Mouse (Mus musculus) thymus, adult 2 months (tissue): ENCODE measurements at regions not wholly inside any gene's neighbourhood (a gene's known extent, or its start where the extent isn't known, plus 50 kb on each side); places are given as distances from the start of the nearest gene placed in this dataset.

Experiments
- DNase-seq: peaks from one replicate; pipeline ENCODE4 v3.0.0; 2021
- H3K27ac ChIP-seq: fragments of 200-500 bp; 2 replicates; pipeline ENCODE4 v1.5.1; 2012; ENCODE audit warnings: low read length, control low read depth; ENCODE audit not compliant: control insufficient read depth, insufficient read depth
- H3K27me3 ChIP-seq: fragments of 200-500 bp; 2 replicates; pipeline ENCODE4 v1.6.1; 2012; ENCODE audit warnings: mild to moderate bottlenecking, low read length, moderate library complexity, mixed read lengths; ENCODE audit not compliant: control insufficient read depth, insufficient read depth
- H3K36me3 ChIP-seq: fragments of 200-500 bp; 2 replicates; pipeline ENCODE4 v1.6.1; 2012; ENCODE audit warnings: mild to moderate bottlenecking, low read length, moderate library complexity; ENCODE audit not compliant: control insufficient read depth, insufficient read depth
- H3K4me1 ChIP-seq: fragments of 200-500 bp; replicated peaks from 2 replicates; pipeline ENCODE4 v1.6.1; 2012; ENCODE audit warnings: low read length; ENCODE audit not compliant: control insufficient read depth, insufficient read depth
- H3K4me3 ChIP-seq: fragments of 200-500 bp; 2 replicates; pipeline ENCODE4 v1.5.1; 2012; ENCODE audit warnings: mild to moderate bottlenecking, low read length, control low read depth, moderate library complexity; ENCODE audit not compliant: control insufficient read depth, insufficient read depth
- CTCF ChIP-seq: fragments of 200-500 bp; IDR thresholded peaks from 2 replicates; pipeline ENCODE4 v1.5.1; 2012; ENCODE audit warnings: mild to moderate bottlenecking, control low read depth, low read length, moderate library complexity, borderline replicate concordance; ENCODE audit not compliant: control insufficient read depth, poor library complexity, insufficient read depth; ENCODE audit errors: extremely low read depth
- POLR2A ChIP-seq: fragments of 200-500 bp; IDR thresholded peaks from 2 replicates; pipeline ENCODE4 v1.6.1; 2012; ENCODE audit warnings: mild to moderate bottlenecking, low read length, control low read depth, moderate library complexity; ENCODE audit not compliant: control insufficient read depth, poor library complexity, insufficient read depth; ENCODE audit errors: extremely low read depth
- WGBS: fragments of 180-500 bp; shearing (Covaris S2); methylation state at CpG from one replicate; pipeline ENCODE4 v1.1.7; 2018; 5-methylcytosine and 5-hydroxymethylcytosine counted together

DNA sequence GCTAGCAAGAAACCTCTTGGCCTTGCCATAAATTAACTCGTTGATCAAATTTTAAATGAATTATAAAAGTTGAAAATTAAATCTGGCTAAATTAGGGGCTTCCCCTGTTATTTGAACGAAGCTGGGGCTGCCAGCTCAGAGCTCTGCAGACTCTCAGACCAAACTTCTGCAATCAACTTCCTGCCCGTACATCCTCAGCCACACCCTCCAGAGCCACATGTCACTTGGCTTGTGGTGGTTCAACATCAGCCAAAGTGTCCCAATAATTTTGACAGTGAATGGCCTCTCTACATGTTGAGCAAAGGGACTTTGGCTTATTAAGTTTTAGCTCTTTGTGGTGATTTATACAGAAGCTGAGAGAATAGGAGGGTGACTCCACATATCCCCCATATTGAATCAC lies 242.8 kb upstream of the Irx3 start:
- H3K36me3 ChIP-seq, result no peaks in the 10 kb centered on the region
- no peak for DNase-seq
- WGBS, result 17% methylated on average over 3 of the region's 3 CpGs
- H3K27me3 ChIP-seq, result no peaks in the 10 kb centered on the region
- H3K4me1 ChIP-seq, result no peaks in the 10 kb centered on the region
- no peak overlapping the region for H3K27ac ChIP-seq
- no peak for TF ChIP-seq POLR2A
- no peak for TF ChIP-seq CTCF
- H3K4me3 ChIP-seq, result no peak overlapping the region

GRCm38 (mm10) chr8:92042951-92043350 lies 241.1 kb upstream of the Irx3 start:
- TF ChIP-seq CTCF (no peak), POLR2A (no peak)
- WGBS, result 79% methylated on average over 6 of the region's 6 CpGs
- H3K27ac ChIP-seq, result no peak overlapping the region
- H3K4me3 ChIP-seq, result no peak overlapping the region
- no peak for DNase-seq
- H3K27me3 ChIP-seq, result no peaks in the 10 kb centered on the region
- H3K36me3 ChIP-seq, result no peaks in the 10 kb centered on the region
- H3K4me1 ChIP-seq, result no peaks in the 10 kb centered on the region

GRCm38 (mm10) chr8:92029954-92030353 lies 228.1 kb upstream of the Irx3 start:
- WGBS, result 69% methylated on average over 9 of the region's 9 CpGs
- no peaks in the 10 kb centered on the region for H3K4me1 ChIP-seq
- no peaks in the 10 kb centered on the region for H3K36me3 ChIP-seq
- no peak overlapping the region for H3K4me3 ChIP-seq
- no peak for TF ChIP-seq CTCF
- no peak for TF ChIP-seq POLR2A
- DNase-seq, result no peak
- no peak overlapping the region for H3K27ac ChIP-seq
- no peaks in the 10 kb centered on the region; the same call in 1 of the 2 replicates for H3K27me3 ChIP-seq

DNA sequence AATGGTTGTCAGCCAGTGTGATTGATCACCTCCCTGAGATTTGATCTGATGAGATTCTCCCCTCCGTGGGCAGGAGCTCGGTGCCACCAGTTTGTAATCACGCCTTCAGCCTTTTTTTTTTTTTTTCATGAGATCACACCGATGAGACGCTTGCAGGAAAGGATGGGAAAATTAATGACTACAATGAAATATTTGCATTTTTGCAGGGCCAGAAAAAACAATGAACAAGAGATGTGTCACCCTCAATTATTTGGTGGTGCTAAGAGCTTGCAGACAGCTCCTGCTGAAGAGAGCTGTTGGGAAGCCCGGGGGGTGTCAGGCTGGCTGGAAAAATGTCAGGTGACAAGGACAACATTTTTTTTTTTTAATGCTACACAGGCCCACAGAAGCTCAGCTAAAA lies 227.6 kb upstream of the Irx3 start:
- TF ChIP-seq POLR2A (no peak), CTCF (no peak)
- no peaks in the 10 kb centered on the region; the same call in 1 of the 2 replicates for H3K27me3 ChIP-seq
- no peaks in the 10 kb centered on the region for H3K4me1 ChIP-seq
- 75% methylated on average over 6 of the region's 6 CpGs for WGBS
- H3K4me3 ChIP-seq, result no peak overlapping the region
- DNase-seq, result no peak
- H3K36me3 ChIP-seq, result no peaks in the 10 kb centered on the region
- H3K27ac ChIP-seq, result no peak overlapping the region

GRCm38 (mm10) chr8:92028308-92028707 lies 226.4 kb upstream of the Irx3 start:
- H3K36me3 ChIP-seq, result no peaks in the 10 kb centered on the region
- H3K27ac ChIP-seq, result no peak overlapping the region
- TF ChIP-seq POLR2A, result no peak
- TF ChIP-seq CTCF, result no peak
- 44% methylated on average over 6 of the region's 6 CpGs for WGBS
- H3K27me3 ChIP-seq, result no peaks in the 10 kb centered on the region; the same call in 1 of the 2 replicates
- H3K4me3 ChIP-seq, result no peak overlapping the region
- no peak for DNase-seq
- H3K4me1 ChIP-seq, result no peaks in the 10 kb centered on the region

DNA sequence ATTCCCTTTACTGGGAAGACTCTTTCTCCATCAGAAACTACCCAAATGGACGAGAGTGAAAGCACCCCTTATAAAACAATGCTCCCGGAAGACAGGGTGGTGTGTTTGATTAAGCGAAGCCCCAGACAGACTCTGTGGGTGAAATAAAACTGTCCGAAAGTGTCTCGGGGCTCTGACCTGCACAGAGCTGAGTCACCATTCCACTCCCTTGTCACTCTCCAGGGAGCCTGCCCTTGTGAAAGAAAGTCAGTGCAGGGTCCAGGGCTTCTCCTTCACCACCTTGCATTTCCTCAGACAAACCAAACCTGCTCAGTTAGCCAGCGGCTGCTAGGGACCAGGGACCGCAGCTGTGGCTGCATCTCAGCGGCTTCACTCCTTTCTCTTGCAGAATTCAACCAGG lies 222.3 kb upstream of the Irx3 start:
- no peaks in the 10 kb centered on the region for H3K4me1 ChIP-seq
- no peaks in the 10 kb centered on the region; the same call in 1 of the 2 replicates for H3K27me3 ChIP-seq
- H3K27ac ChIP-seq, result no peak overlapping the region
- no peak for DNase-seq
- no peak for TF ChIP-seq CTCF
- no peak for TF ChIP-seq POLR2A
- H3K4me3 ChIP-seq, result no peak overlapping the region
- WGBS, result 47% methylated on average over 8 of the region's 8 CpGs
- H3K36me3 ChIP-seq, result no peaks in the 10 kb centered on the region

GRCm38 (mm10) chr8:92021521-92021920 lies 219.7 kb upstream of the Irx3 start:
- no peaks in the 10 kb centered on the region for H3K36me3 ChIP-seq
- H3K27ac ChIP-seq, result no peak overlapping the region
- no peak for DNase-seq
- no peaks in the 10 kb centered on the region for H3K27me3 ChIP-seq
- 79% methylated on average over 3 of the region's 3 CpGs for WGBS
- no peak overlapping the region for H3K4me3 ChIP-seq
- TF ChIP-seq POLR2A (no peak), CTCF (no peak)
- no peaks in the 10 kb centered on the region for H3K4me1 ChIP-seq
